9 mouse cellular contexts compared by ENCODE assay signal in the genomic region with DNA sequence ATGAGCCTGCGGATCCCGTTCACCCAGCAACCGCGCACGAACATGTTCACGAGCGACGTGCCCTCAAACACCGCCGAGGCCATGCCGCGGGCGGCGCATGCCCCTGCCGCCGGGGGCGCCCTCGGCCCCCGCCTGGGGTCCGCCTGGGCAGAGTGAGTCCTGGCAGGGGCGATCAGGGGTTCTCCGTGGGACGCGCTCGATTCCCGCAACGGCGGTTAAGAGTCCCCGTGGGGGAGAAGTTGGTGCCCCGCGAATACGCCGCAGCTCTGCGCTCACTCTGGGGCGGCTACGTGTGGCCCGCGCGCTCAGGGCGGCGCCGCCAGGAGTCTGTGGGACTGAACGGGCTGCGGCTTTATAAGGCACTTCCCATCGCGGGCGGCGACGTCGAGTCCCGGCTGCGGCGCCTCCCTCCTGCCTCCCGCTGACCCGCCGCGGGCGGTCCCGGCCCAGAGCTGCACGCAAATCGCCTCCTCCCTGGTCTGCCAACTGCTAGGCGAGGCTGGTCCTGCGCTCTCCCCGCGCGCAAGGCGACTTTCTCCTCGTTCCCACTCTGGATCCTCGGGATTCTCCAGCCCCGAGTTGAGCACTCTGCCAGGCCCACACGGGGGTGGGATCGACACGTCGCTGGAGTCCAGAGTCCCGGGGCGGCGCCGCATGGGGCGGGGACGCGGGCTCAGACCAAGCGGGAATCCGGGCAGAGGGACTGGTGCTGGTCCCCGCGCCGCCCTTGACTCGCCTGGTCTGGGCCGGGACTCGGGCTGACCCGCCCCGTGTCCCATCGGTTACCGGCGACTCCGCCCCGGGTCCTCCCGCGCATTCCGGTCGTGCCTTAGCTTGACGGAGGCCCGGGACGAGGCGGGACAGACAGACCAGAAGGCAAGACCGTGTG. TPM values are rescaled to one million over a fixed set of nuclear protein-coding genes. Genes with fewer than 3 reads are reported as not detected.
DNase-seq lines count a peak whose midpoint lies in the region; ATAC-seq and TF ChIP-seq lines count a peak whose summit lies in the region.
"Had no signal": no experiment of that assay in that cellular context is flagged by ENCODE, and none has a peak within 500 bp of the region (broad histone marks: within the 10 kb centered on the region; RNA-seq: fewer than 3 reads in every experiment).

No protein-coding gene starts in this region.

- H3K36me3 ChIP-seq in erythroblast, embryonic 14.5 days (ENCODE audit: control insufficient read depth): no peaks in the 10 kb centered on the region
- no peaks in the 10 kb centered on the region for H3K36me3 ChIP-seq in forebrain, embryonic 14.5 days (ENCODE audit: control insufficient read depth, insufficient read depth, low read length)
- no peaks in the 10 kb centered on the region for H3K36me3 ChIP-seq in lung, embryonic 14.5 days (ENCODE audit: insufficient read depth)
- H3K36me3 ChIP-seq in thymus, adult 2 months (ENCODE audit: control insufficient read depth, insufficient read depth, low read length): no peaks in the 10 kb centered on the region

- intact Hi-C loops in heart, postnatal 10 days (cut with DNase I): loop anchor here (1.0 to 2.0 kb wide), 4 partner anchors 30 to 142 kb away; no protein-coding TSS in a partner anchor

- peak overlapping the region; percentile 58 for H3K9ac ChIP-seq in forebrain, embryonic 14.5 days (ENCODE audit: low read length)
- H3K9ac ChIP-seq in lung, embryonic 14.5 days: peak overlapping the region; percentile 74

- peak overlapping the region; percentile 59 for H3K4me3 ChIP-seq in erythroblast, embryonic 14.5 days (replicated peaks)
- H3K4me3 ChIP-seq in forebrain, embryonic 14.5 days (ENCODE audit: low read depth, low read length): peak overlapping the region; percentile 47
- H3K4me3 ChIP-seq in lung, embryonic 14.5 days (ENCODE audit: low read depth, low read length): peak overlapping the region; percentile 56
- peak overlapping the region; percentile 50 for H3K4me3 ChIP-seq in olfactory bulb, adult 2 months (ENCODE audit: insufficient read depth, low read depth, low read length)
- H3K4me3 ChIP-seq in thymus, adult 2 months (ENCODE audit: control insufficient read depth, insufficient read depth, low read length): peak overlapping the region; percentile 32

- H3K27me3 ChIP-seq in erythroblast, embryonic 14.5 days (ENCODE audit: control insufficient read depth): peaks cover 60% of the 10 kb centered on the region
- peaks cover 41% of the 10 kb centered on the region for H3K27me3 ChIP-seq in forebrain, embryonic 14.5 days (replicated peaks; ENCODE audit: control insufficient read depth, insufficient read depth, low read length)
- peaks cover 13% of the 10 kb centered on the region; the same call in 1 of the 2 replicates for H3K27me3 ChIP-seq in lung, embryonic 14.5 days (ENCODE audit: insufficient read depth, low read length)
- peaks cover 14% of the 10 kb centered on the region; the same call in 1 of the 2 replicates for H3K27me3 ChIP-seq in thymus, adult 2 months (ENCODE audit: control insufficient read depth, insufficient read depth, low read length)
- H3K27me3 ChIP-seq: CH12.LX had no signal

- peak; percentile 42 for DNase-seq in forebrain, embryonic 14.5 days (ENCODE audit: low spot score)
- peak; percentile 87 to 90 for DNase-seq in heart, postnatal 10 days
- DNase-seq in kidney, postnatal 25 days: peak; percentile 80 to 92
- DNase-seq in lung, embryonic 14.5 days: peak; percentile 80
- peak; percentile 14 for DNase-seq in thymus, adult 2 months

- no peak for ATAC-seq in erythroblast, adult 5-6 weeks (replicated peaks; ENCODE audit: low FRiP score, poor library complexity, severe bottlenecking)
- ATAC-seq in forebrain, embryonic 14.5 days: peak; percentile 68
- peak; percentile 77 for ATAC-seq in lung, embryonic 14.5 days (ENCODE audit: insufficient read depth)

- H3K4me1 ChIP-seq in erythroblast, embryonic 14.5 days (ENCODE audit: control insufficient read depth): peaks cover 4% of the 10 kb centered on the region
- peaks cover 9% of the 10 kb centered on the region; the same call in 1 of the 2 replicates for H3K4me1 ChIP-seq in forebrain, embryonic 14.5 days (ENCODE audit: control insufficient read depth, insufficient read depth, low read length)
- no peaks in the 10 kb centered on the region for H3K4me1 ChIP-seq in lung, embryonic 14.5 days (ENCODE audit: insufficient read depth)
- H3K4me1 ChIP-seq in olfactory bulb, adult 2 months (ENCODE audit: control insufficient read depth, insufficient read depth, low read length): peaks cover 18% of the 10 kb centered on the region
- no peaks in the 10 kb centered on the region for H3K4me1 ChIP-seq in thymus, adult 2 months (replicated peaks; ENCODE audit: control insufficient read depth, insufficient read depth, low read length)

- peaks cover 7% of the 10 kb centered on the region; the same call in 1 of the 2 replicates for H3K9me3 ChIP-seq in erythroblast, embryonic 14.5 days (ENCODE audit: control insufficient read depth, low read length)
- H3K9me3 ChIP-seq in forebrain, embryonic 14.5 days (replicated peaks; ENCODE audit: control insufficient read depth, low read length): no peaks in the 10 kb centered on the region
- no peaks in the 10 kb centered on the region for H3K9me3 ChIP-seq in lung, embryonic 14.5 days (ENCODE audit: low read depth, low read length)

- TF ChIP-seq POLR2A in olfactory bulb, adult 2 months (IDR thresholded peaks at IDR 0.05; ENCODE audit: insufficient read depth, low read depth, low read length): no peak
- TF ChIP-seq POLR2A in thymus, adult 2 months (IDR thresholded peaks at IDR 0.05; ENCODE audit: control insufficient read depth, extremely low read depth, insufficient read depth, low read length, poor library complexity): no peak

- under 1% methylated on average over 103 of the region's 105 CpGs for WGBS in forebrain, embryonic 14.5 days
- WGBS in lung, embryonic 14.5 days: under 1% methylated on average over 104 of the region's 105 CpGs
- WGBS in olfactory bulb, adult 2 months: under 1% methylated on average over 105 of the region's 105 CpGs
- 2% methylated on average over 105 of the region's 105 CpGs for WGBS in thymus, adult 2 months

- H3K4me2 ChIP-seq in forebrain, embryonic 14.5 days (ENCODE audit: low read length): peak overlapping the region; percentile 95
- peak overlapping the region; percentile 87 for H3K4me2 ChIP-seq in lung, embryonic 14.5 days

- no peak overlapping the region for H3K27ac ChIP-seq in forebrain, embryonic 14.5 days (ENCODE audit: low read depth, low read length)
- H3K27ac ChIP-seq in lung, embryonic 14.5 days (ENCODE audit: low read depth): peak overlapping the region; percentile 75
- H3K27ac ChIP-seq in olfactory bulb, adult 2 months (ENCODE audit: insufficient read depth, low read depth, low read length): no peak overlapping the region
- no peak overlapping the region for H3K27ac ChIP-seq in thymus, adult 2 months (ENCODE audit: control insufficient read depth, insufficient read depth, low read length)

- peak; percentile 35; the same call in 1 of the 2 replicates for TF ChIP-seq CTCF in lung, embryonic 14.5 days (IDR thresholded peaks at IDR 0.05; ENCODE audit: low read depth)
- 0 out of 2 replicates have a peak, but pooled peaks have one; percentile 12 for TF ChIP-seq CTCF in olfactory bulb, adult 2 months (IDR thresholded peaks at IDR 0.05; ENCODE audit: insufficient read depth, low read depth, low read length)
- TF ChIP-seq CTCF in thymus, adult 2 months (IDR thresholded peaks at IDR 0.05; ENCODE audit: borderline replicate concordance, control insufficient read depth, extremely low read depth, insufficient read depth, low read length, poor library complexity): no peak; the same call in 1 of the 2 replicates

RNA-seq across cellular contexts. Expression of a gene that starts 0.7 kb away (rescaled TPM):
- 0.02 and 0.08 TPM in 2 replicates for polyA plus RNA-seq in erythroblast, embryonic 14.5 days (2012)
- total RNA-seq in erythroblast, adult 5-6 weeks (2015; ENCODE audit: low replicate concordance): not detected in 2 replicates
- total RNA-seq in erythroblast, adult 5-6 weeks (2017; ENCODE audit: low replicate concordance): 0.94 TPM in 1 of 2 replicates, not detected in the other
- polyA plus RNA-seq in forebrain, embryonic 14.5 days (2014; fragmentation: Nextera tagmentation; extraction: Ambion mirVana): 5.1 and 6.7 TPM in 2 replicates
- total RNA-seq in heart, postnatal 10 days (2021): 10 to 100 TPM; 18.2 to 24.3 TPM
- 4.9 and 7.9 TPM in 2 replicates for polyA plus RNA-seq in lung, embryonic 14.5 days (2014; fragmentation: Nextera tagmentation; extraction: Ambion mirVana)
- polyA plus RNA-seq in olfactory bulb, adult 2 months (2012; ENCODE audit: insufficient read depth, insufficient read length, low replicate concordance, missing spikeins): not detected in 2 replicates
- 13.4 and 13.8 TPM in 2 replicates for polyA plus RNA-seq in thymus, adult 2 months (2012; rRNA removed)
- total RNA-seq: CH12.LX had no signal

Comparison
In these comparisons a context has a peak if more than half of its experiments do, and no peak if none do; other contexts are left out.
1. DNase-seq: peak in every context shown above with its lines; median percentile 88 in heart, postnatal 10 days; 86 in kidney, postnatal 25 days; 80 in lung, embryonic 14.5 days; 42 in forebrain, embryonic 14.5 days; 14 in thymus, adult 2 months.